Mouse (Mus musculus) retina, postnatal 7 days (tissue): ENCODE measurements at regions not wholly inside any gene's neighbourhood (a gene's known extent, or its start where the extent isn't known, plus 50 kb on each side); places are given as distances from the start of the nearest gene placed in this dataset.

Source experiments
- DNase-seq: peaks from one replicate; pipeline ENCODE4 v3.0.0-alpha.2; 2012; ENCODE audit warnings: low read depth, low spot score

GRCm38 (mm10) chr1:151045334-151045733 is 52.1 kb upstream of the Hmcn1 start:
- DNase-seq, result no peak

- DNase-seq, result no peak
Measured at GRCm38 (mm10) chr1:151046626-151047025, 53.4 kb upstream of the Hmcn1 start.

- no peak for DNase-seq
Measured at GRCm38 (mm10) chr1:151049726-151050506, 56.7 kb upstream of the Hmcn1 start.

GRCm38 (mm10) chr1:151050507-151050816 is 57.2 kb upstream of the Hmcn1 start:
- DNase-seq, result no peak

- no peak for DNase-seq
Measured at GRCm38 (mm10) chr1:151053268-151053667, 60.0 kb upstream of the Hmcn1 start.

GRCm38 (mm10) chr1:151055396-151055795 is 62.2 kb upstream of the Hmcn1 start:
- no peak for DNase-seq

GRCm38 (mm10) chr1:151059546-151060136 is 66.4 kb upstream of the Hmcn1 start:
- DNase-seq, result no peak

GRCm38 (mm10) chr1:151065090-151065567 is 71.9 kb upstream of the Hmcn1 start:
- DNase-seq, result no peak

- DNase-seq, result no peak
Measured at GRCm38 (mm10) chr1:151066379-151067128, 73.3 kb upstream of the Hmcn1 start.

- DNase-seq, result no peak
Measured at GRCm38 (mm10) chr1:151074508-151075314, 81.5 kb upstream of the Hmcn1 start.

GRCm38 (mm10) chr1:151075541-151075940 is 82.3 kb upstream of the Hmcn1 start:
- DNase-seq, result no peak

- DNase-seq, result peak; percentile 49
Measured at GRCm38 (mm10) chr1:151078909-151079522, 85.8 kb upstream of the Hmcn1 start.

GRCm38 (mm10) chr1:151079614-151080360 is 86.6 kb upstream of the Hmcn1 start:
- no peak for DNase-seq

GRCm38 (mm10) chr1:151080510-151080980 is 87.3 kb upstream of the Hmcn1 start:
- no peak for DNase-seq

- no peak for DNase-seq
Measured at GRCm38 (mm10) chr1:151082510-151083033, 89.3 kb upstream of the Hmcn1 start.

- DNase-seq, result no peak
Measured at GRCm38 (mm10) chr1:151083806-151084205, 90.6 kb upstream of the Hmcn1 start.

GRCm38 (mm10) chr1:151086111-151086859 is 93.0 kb upstream of the Hmcn1 start:
- no peak for DNase-seq

- DNase-seq, result no peak
Measured at GRCm38 (mm10) chr1:151087151-151087660, 94.0 kb upstream of the Hmcn1 start.

GRCm38 (mm10) chr1:151087811-151088511 is 94.4 kb upstream of the Gm47985 start:
- DNase-seq, result no peak
